Mouse (Mus musculus) layer of hippocampus, postnatal 14 days (tissue): ENCODE measurements at regions not wholly inside any gene's neighbourhood (a gene's known extent, or its start where the extent isn't known, plus 50 kb on each side); places are given as distances from the start of the nearest gene placed in this dataset.
A peak's percentile ranks its signal among the peaks of the same experiment; 100 is the strongest.

Experiments
- DNase-seq, 2 experiments: peaks; one replicate each; pipeline ENCODE4 v3.0.0; 2021 to 2022; ENCODE audit warnings: low spot score in 2 of 2, mixed read lengths in 1 of 2

DNA sequence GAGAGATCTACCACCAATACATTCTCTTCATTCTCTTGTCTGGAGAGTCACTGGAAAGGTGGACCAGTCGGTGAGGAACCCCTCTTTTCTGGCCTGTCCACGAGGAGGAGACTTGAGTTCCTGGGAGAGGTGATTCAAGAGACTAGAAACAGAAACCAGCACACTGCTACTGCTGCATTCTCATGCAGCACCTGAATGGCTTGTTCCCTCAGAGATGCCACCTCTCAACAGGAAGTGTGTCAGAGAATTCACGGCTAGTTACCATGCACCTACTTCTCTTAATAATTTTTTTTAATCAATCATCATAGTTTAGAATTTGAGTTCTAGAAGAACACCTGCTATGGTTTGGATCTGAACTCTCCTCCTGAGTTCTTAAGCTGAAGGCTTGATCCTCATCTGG lies 52.0 kb upstream of the Dynlrb2 start:
- no peak for DNase-seq

DNA sequence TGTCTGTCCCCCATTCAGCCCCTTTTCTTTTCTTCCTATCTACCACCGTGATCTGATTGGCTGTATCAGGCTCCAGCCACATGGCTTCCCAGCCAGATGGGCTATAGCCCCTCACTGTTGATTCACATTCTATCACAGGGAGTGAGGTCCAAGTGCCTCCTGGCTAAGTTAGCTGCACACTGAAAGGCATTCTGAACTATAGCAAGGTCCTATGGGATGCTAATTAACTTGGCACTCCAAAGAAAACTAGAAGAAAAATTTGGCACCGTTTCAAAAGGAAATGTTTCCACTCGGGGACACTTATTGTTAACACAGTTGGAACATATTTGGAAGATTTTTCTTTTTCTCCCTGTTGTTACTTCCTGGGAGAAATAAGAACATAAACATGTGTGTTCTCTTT lies 53.4 kb upstream of the Dynlrb2 start:
- DNase-seq = no peak

DNA sequence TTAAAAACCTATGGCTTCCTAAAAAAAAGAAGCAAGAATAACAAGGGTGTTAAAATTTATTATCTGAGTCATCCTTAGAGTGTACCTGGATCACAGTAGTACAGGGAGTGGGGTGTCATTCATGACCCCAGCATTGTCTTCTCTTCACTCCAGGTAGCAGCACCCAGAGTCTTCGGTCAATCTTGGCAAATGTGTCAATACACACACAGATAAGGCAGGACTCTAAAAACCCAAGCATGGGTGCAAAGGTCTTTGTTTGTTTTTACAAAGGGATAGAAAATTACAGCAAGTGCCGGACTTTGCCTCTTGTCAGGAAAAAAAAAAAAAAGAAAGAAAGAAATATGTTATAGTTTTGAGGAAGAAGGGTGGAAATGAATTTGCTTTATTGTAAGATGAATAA lies 57.3 kb upstream of the Dynlrb2 start:
- no peak for DNase-seq

DNA sequence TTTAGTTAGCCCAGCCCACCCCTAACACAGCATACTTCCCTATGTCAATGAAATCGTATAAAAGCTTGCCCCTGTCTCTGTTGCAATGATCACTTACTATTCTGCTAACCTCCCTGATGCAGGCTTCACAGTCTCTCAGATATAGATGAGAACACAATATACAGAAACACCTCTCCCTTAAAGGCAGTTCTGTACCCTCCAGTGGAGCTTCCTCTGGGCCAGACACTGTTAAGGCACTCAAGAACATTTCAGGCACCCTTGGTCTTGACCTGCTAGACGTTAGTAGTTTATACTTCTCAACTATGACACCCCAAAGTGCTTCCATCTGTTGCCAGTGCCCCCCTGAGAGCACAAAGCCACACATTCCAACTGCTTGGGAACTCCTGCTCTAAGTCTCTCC lies 61.9 kb upstream of the Dynlrb2 start:
- no peak for DNase-seq

DNA sequence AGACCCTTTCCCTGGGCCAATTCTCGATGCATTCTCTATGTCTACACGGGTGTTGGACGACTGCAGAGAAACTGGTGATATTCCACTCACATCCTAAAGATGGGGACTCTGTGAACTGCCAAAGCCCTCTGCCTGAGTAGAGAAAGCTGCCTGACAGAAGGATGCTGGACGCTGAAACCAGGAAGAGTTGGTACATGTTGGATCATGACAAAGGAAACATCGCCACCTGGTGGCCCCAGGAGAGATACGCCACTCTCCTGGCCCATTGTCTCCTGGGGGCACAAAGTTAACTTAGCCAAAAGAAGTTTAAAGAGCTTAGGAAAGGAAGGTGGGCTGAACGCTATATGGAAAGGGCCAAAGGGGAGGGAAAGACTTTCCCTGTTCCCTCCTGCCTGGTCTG lies 65.9 kb upstream of the Dynlrb2 start:
- peak; percentile 69 to 81 for DNase-seq

DNA sequence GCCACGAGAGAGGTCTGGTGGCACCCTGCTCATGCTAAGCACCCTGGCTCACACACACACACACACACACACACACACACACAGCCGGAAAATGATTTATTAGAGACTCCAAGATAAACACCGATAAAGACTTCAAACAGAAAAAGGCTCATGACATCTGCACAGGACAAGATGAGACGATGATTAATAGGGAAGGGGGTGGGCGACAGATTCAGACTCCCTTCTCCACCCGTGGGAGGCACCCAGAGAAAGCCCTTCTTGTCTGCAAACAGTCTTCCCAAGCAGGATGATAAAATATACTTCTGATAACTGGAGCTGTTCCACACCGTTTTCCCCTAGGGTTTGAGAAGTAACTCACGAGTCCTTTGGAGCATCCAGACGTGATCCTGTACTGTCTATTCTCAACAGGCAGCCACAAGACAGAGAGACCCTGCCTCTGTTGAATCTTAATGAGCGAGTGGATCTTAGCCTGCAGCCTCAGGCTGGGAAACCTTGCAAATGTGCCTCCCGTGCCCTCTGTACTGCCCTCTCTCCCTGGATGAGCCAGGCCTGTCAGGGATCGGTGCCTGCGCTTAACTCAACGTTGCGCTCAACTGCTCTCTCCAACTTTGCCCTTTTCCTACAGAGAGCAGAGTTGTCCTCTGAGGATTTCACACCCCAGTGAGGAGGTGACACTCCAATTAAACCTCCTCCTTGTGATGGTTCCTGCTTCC lies 69.3 kb upstream of the Dynlrb2 start:
- DNase-seq = no peak

DNA sequence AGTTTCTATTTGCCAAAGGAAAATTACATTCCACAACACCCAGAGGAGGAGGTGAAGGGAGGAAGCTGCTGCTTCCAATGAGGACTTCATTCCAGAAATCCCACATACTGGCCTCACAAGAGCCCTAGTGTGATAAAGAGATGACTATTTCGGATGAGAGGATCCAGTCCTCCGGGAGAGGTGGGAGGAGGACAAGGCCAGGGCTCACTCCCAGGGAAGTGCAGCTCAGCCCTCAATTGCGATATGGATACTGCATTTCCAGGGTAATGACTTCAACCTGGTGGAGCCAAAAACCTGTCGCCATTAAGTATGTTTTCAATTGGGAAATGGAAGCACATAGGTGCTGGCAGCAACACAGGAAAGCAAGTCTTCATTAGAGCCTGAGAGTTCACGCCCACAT lies 74.7 kb upstream of the Dynlrb2 start:
- no peak for DNase-seq

DNA sequence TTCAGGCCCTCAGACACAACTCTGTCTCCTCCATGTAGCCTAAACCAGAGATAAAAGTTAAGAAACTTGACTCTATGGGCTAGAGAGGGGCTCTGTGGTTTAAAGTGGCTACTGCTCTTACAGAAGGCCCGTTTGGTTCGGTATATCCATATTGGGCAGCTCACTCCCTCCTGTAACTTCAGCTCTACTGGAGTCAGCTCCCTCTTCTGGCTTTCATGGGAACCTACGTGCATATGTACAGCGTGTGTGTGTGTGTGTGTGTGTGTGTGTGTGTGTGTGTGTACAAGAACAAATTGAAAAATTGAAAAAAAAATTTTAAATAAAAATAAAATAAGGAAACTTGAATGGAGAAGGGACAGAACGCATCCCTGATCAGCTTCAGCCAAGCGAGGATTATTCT lies 75.1 kb upstream of the Dynlrb2 start:
- DNase-seq = no peak

DNA sequence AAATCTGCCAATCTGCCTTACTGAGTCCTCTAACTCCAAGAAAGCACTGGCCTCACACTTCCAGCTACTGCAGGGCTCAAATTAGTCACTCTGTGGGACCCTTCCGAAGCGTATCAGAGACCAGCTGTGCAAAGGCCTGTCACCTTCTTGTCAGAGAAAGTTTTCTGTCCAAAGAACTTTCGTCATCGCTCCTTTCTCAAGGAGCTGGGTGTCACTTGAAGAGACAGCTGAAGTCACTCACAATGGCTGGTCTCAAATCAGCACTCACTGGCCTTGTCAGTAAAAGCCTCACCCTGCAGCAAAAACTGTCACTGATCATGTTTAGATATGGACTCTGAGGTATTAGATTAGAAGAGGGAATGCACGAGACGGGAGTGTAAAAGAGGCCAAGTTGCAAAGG lies 81.9 kb upstream of the Dynlrb2 start:
- DNase-seq = no peak

DNA sequence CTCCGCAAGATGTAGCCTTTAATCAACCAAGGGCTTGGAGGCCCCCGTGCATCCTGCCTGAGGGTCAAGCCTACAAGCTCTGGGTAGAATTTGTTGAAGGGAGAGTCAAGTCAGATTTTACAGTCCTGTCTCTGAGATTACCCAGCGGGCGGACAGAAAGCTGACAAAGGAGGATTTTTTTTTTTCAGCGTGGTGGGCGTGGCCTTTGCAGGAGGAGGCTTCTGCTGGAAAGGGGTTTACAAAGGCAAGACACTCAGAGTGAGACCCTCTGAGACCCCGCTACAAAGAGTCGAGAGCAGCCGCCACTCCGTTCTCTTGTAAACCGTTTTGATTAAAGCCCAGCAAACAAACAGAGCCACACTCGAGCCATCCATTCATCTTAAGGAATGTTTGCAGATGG lies 92.1 kb upstream of the Dynlrb2 start:
- no peak for DNase-seq

DNA sequence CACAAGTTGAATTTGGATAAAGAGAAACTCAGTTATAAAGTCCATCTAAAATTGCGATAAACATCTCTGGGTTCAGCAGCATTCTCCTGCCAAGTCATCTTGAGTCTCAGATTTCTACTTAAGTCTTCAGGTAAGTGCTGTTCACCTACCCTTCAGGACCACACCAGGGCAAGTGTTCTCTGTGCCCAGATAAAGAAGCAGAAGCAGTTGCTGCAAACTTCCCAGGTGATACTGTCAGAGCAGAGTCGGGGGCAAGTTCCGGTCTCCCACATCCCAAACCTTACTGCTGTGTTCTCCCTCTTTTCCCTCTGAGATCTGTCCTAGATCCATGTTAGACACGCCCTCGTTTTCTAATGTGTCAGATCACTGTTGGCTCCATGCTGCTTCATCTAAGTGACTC lies 94.7 kb upstream of the Dynlrb2 start:
- no peak for DNase-seq

DNA sequence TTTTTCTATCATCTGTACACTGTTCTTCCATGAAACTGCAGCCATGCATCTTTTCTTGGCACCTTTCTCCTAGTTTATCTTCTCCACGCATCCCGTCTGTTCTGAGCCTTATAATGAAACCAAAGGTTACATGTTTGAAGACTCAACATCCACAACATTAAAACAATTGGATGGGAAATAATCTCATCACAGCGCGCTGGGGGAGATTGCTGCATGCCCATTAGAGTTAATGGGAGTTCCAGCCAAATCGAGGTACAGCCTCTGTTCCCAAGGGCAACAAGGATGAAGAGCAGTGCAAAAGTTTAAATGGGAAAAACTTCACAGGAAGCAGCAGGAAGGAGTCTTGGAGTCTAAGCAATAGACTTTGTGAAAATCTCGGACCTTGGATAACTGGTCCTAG lies 95.8 kb upstream of the Dynlrb2 start:
- DNase-seq = no peak

DNA sequence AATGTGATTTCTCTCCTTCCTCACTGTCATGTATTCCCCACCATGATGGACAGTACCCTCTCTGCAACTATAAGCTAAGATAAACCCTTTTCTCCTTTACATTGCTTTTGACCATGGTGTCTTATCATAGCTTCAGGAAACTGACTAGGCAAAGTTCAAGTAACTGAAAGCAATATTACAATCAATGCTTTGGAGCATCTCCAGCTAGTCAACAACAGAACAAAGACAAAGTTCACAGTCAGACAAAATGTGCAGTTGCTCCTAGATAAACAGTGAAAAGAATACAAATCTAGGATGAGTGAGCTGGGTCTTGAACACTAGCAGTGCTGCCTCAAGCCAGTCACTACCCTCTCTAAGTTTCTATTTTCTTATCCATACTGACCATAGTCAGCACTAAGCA lies 100.2 kb upstream of the Dynlrb2 start:
- DNase-seq = no peak

DNA sequence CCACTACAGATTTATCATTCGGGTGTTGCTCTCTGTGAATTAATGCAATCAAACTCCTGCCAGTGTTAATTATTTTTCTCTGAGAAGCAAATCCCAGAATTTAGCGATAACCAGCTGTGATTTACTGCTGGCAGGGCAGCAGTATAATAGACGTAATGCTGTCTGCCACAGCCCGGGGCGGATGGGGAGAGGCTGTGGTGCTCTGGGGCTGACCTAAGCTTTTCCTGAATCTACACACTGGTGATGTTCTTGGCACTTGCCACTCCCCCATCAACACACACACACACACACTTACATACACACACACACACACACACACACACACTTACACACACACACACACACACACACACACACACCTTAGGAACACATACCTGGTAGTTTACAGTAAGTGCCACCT lies 101.4 kb upstream of the Dynlrb2 start:
- DNase-seq = no peak

DNA sequence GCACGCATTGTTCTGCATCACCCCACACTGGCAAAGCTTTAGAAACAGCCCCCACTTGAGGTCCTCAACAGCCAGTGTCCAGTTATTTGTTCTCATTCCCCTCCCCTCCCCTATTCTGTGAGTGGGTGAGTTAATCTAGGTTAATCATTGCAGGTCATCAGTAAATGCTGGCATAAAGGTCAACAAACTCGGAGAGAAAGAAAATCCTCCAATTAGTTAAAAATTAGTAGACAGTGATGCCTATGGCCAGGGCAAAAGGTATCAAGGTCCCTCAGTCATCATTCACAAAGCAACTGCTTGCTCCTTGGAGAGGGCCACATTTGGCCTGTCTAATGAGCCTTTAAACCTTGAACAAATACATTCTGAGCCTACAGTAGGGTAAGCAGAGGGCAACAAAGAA lies 105.3 kb upstream of the Dynlrb2 start:
- DNase-seq = no peak

DNA sequence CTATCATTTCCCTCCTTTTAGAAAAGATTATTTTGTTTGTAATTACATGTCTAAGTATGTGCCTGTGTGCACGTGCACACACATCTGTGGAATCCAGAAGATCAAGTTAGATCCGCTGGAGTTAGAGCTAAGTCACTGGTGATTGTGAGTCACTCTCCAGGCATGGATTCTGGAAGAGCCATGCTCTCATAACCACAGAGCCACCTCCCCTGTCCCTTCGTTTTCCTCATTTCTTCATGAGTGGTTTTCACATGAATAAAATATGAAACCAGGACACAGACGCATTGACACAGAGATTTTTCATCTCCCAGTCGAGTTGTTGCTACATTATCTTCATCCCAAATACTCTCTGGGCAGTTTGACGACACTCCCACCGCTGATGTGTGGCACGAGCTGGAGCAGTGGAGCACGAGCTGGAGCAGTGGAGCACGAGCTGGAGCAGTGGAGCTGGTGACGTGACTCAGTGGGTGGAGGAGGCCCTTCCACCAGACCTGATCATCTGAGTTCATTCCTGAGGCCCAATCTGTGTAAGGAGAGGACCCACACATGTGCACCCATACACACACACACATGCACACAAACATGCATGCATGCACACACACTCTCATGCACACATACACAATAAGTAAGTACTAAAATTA lies 106.1 kb upstream of the Dynlrb2 start:
- no peak for DNase-seq

DNA sequence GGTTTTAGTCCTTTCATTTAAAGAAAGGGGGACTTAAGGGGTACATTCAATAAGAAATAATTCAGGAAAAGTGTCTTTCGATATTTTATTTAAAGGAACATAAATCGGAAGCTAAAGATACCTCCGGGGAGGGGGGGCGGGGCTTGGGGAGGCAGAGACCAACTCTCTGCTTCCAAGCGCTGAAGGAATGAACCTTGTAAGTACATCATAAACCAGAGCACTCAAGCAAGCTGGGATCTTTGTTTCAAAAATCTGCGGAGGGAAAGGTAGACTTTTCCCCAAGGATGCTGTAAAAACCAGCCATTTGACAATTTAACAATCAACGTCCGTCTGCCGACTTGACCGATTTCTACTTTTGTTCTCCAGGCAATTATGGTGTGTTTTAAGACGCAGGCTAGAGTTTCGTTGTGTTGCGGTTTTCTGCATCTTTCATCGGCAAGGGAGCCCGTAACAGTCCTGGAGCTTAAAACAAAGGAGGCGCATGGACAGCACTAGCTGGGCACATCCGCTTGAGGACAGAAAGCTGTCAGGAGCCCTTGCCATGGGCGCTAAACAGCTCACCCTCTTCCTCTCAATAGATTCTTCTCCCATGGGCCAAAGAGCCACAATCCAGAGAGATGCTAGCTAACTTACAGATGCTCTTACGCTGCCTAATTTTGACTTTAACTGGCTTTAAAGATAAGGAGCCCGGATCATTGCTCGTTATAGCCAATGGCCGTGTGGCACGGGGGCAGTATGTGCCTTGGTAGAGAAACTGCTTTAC lies 119.4 kb upstream of the Dynlrb2 start:
- no peak for DNase-seq

DNA sequence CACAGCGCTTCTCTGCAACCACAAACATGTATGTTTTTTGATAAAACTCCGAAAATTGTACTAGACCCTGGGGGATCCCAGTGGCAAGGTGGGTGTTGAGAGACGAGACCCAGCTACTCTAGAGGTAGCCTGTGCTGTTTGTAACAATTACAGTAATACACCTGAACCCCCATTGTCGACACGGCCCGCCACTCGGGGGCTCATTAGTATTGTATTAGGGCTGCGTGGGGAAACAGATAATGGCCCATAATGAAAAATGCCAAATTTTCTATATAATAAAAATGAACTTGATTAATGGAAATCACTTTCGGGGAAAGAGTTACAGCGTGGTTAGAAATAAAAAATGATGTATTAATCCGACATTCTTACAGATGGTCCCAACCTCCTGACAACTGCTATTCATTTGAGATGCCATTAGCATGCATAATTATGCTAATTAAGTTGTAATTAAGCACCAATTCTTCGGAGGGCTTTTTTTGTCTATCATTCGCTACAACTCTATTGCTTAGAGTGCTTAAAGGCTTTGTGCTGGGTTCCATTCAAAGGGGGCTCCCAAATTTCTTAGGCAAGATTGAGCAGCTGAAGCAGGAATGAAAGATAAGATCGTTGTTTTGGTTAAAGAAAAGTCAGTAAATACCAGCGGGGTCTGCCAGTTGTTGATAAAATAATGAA lies 120.2 kb upstream of the Dynlrb2 start:
- no peak for DNase-seq

DNA sequence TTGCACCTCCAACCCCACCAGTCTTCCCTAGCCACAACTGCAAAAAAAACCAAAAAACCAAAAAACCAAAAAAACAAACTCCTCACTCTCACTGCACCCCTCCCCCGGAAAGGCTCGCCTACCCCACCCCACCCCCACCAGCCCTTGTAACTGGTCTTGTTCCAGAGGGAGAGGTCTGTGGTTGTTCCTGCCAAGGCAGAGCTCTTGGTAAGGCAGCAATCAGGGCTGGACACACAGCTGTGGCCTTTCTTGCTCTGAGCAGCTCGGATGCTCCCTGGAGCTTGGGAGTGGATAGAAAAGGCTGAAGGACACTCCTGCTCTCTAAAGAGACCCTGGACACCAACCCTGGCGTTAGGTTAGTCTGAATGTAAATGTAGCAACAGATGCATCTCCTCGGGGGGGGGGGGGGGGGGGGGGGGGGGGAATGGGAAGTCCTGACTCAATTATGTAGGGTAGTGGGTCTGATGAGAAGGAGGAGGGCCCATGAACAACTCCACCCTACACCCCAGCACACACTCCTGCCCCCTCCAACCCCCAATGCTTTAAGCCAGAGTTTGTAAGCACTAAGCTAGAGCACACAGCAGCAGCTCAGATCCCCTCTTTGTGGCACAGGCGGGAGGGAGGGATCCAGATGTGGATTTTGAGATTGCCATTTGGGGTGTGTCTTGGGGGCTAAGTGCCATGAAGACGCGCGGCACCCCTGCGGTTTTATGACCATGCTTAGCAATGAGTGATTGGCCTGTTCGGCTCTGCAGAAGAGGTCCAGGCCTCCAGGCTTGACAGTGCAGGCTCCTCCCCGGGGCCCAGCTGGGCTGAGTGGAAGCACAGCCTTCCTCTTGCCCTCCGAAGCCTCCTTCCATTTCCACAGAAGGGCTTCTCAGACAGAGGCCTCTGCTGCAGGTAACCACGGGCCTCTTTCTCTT lies 121.0 kb upstream of the Dynlrb2 start:
- no peak for DNase-seq

DNA sequence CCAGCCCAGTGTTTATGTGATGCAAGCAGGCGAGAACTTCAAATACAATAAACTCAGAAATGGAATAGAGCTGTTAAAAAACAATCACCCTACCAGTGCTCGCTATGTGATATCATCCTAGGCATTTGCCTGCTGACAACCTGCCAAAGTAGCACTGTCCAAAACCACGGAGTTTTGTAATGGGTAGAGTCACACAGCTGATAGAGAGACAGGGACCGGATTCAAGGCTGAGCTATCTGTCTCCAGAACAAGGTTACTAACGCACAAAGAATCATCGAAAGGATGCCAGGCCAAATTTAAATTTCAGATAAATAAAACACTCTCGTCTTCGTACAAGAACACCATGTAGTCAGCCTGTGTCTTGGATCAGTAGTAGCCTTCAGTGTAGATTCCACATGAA lies 121.7 kb upstream of the Dynlrb2 start:
- DNase-seq = no peak

DNA sequence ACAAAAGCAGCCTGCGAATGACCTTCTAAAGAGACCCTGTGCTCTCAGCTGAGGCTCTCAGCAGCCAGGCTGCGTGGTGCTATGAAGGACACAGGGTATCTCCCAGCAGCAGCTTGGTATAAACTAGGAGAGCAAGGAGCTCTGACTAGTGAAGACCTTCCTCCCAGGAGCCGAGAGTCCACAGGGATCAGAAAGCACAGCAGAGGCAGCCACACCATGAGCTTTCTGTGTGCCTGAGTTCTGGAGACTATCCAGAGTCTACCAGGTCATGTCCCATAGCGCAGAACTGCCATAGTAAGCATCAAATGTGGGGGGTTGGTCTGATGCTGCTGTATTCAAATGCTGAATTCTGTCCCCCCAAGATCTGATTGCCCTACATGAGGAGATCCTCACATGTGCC lies 124.2 kb upstream of the Dynlrb2 start:
- no peak for DNase-seq
